Mouse (Mus musculus): ENCODE results near the gene Grhl1. TPM values are rescaled to one million over a fixed set of nuclear protein-coding genes. Genes with fewer than 3 reads are reported as not detected.
"Not testable (repeated sequence)": the region's sequence is repeated elsewhere in the genome, so short reads cannot be mapped to it uniquely, and the experiment has no call there.

Grhl1 gene
- polyA plus RNA-seq, 1 experiment: not detected

GRCm38 (mm10) chr12:24627215-24627614 lies 55.1 kb downstream of the Grhl1 start:
- no peak for TF ChIP-seq POLR2A (IDR thresholded peaks at IDR 0.05; ENCODE audit: insufficient read depth, low read depth, low read length)
- TF ChIP-seq CTCF (IDR thresholded peaks at IDR 0.05; ENCODE audit: insufficient read depth, low read depth, low read length): no peak
- H3K4me1 ChIP-seq (ENCODE audit: control insufficient read depth, insufficient read depth, low read length): no peaks in the 10 kb centered on the region
- no peak overlapping the region for H3K4me3 ChIP-seq (ENCODE audit: insufficient read depth, low read depth, low read length)
- H3K27ac ChIP-seq (ENCODE audit: insufficient read depth, low read depth, low read length): no peak overlapping the region
- 76% methylated on average over 3 of the region's 3 CpGs for WGBS

GRCm38 (mm10) chr12:24630220-24630619 lies 58.1 kb downstream of the Grhl1 start:
- H3K4me3 ChIP-seq (ENCODE audit: insufficient read depth, low read depth, low read length): no peak overlapping the region
- no peak for TF ChIP-seq CTCF (IDR thresholded peaks at IDR 0.05; ENCODE audit: insufficient read depth, low read depth, low read length)
- TF ChIP-seq POLR2A (IDR thresholded peaks at IDR 0.05; ENCODE audit: insufficient read depth, low read depth, low read length): no peak
- 77% methylated on average over 1 of the region's 1 CpGs for WGBS
- no peak overlapping the region for H3K27ac ChIP-seq (ENCODE audit: insufficient read depth, low read depth, low read length)
- H3K4me1 ChIP-seq (ENCODE audit: control insufficient read depth, insufficient read depth, low read length): no peaks in the 10 kb centered on the region

- Histone ChIP-seq H3K4me3 (ENCODE audit: insufficient read depth, low read depth, low read length) (no peak overlapping the region), H3K4me1 (ENCODE audit: control insufficient read depth, insufficient read depth, low read length) (no peaks in the 10 kb centered on the region)
- 71% methylated on average over 4 of the region's 4 CpGs for WGBS
Measured at GRCm38 (mm10) chr12:24632404-24632803, 60.3 kb downstream of the Grhl1 start.

GRCm38 (mm10) chr12:24633753-24634191 lies 61.7 kb downstream of the Grhl1 start:
- WGBS: 67% methylated on average over 1 of the region's 1 CpGs
- Histone ChIP-seq H3K4me3 (ENCODE audit: insufficient read depth, low read depth, low read length) (no peak overlapping the region), H3K4me1 (ENCODE audit: control insufficient read depth, insufficient read depth, low read length) (no peaks in the 10 kb centered on the region), H3K27ac (ENCODE audit: insufficient read depth, low read depth, low read length) (no peak overlapping the region)
- TF ChIP-seq POLR2A (IDR thresholded peaks at IDR 0.05; ENCODE audit: insufficient read depth, low read depth, low read length): no peak
- TF ChIP-seq CTCF (IDR thresholded peaks at IDR 0.05; ENCODE audit: insufficient read depth, low read depth, low read length): no peak

More at GRCm38 (mm10) chr12:24632404-24632803, 60.3 kb downstream of the Grhl1 start:
- no peak overlapping the region for H3K27ac ChIP-seq (ENCODE audit: insufficient read depth, low read depth, low read length)
- TF ChIP-seq POLR2A (IDR thresholded peaks at IDR 0.05; ENCODE audit: insufficient read depth, low read depth, low read length): no peak
- no peak for TF ChIP-seq CTCF (IDR thresholded peaks at IDR 0.05; ENCODE audit: insufficient read depth, low read depth, low read length)

GRCm38 (mm10) chr12:24634212-24634611 lies 62.1 kb downstream of the Grhl1 start:
- H3K4me3 ChIP-seq (ENCODE audit: insufficient read depth, low read depth, low read length): no peak overlapping the region
- no peak overlapping the region for H3K27ac ChIP-seq (ENCODE audit: insufficient read depth, low read depth, low read length)
- WGBS: 78% methylated on average over 4 of the region's 4 CpGs
- no peak for TF ChIP-seq CTCF (IDR thresholded peaks at IDR 0.05; ENCODE audit: insufficient read depth, low read depth, low read length)
- no peak for TF ChIP-seq POLR2A (IDR thresholded peaks at IDR 0.05; ENCODE audit: insufficient read depth, low read depth, low read length)
- H3K4me1 ChIP-seq (ENCODE audit: control insufficient read depth, insufficient read depth, low read length): no peaks in the 10 kb centered on the region

GRCm38 (mm10) chr12:24634648-24635047 lies 62.6 kb downstream of the Grhl1 start:
- no peak overlapping the region for H3K4me3 ChIP-seq (ENCODE audit: insufficient read depth, low read depth, low read length)
- no peak overlapping the region for H3K27ac ChIP-seq (ENCODE audit: insufficient read depth, low read depth, low read length)
- WGBS: 94% methylated on average over 3 of the region's 3 CpGs
- H3K4me1 ChIP-seq (ENCODE audit: control insufficient read depth, insufficient read depth, low read length): no peaks in the 10 kb centered on the region
- TF ChIP-seq CTCF (IDR thresholded peaks at IDR 0.05; ENCODE audit: insufficient read depth, low read depth, low read length) (no peak), POLR2A (IDR thresholded peaks at IDR 0.05; ENCODE audit: insufficient read depth, low read depth, low read length) (no peak)

- not testable (repeated sequence) for H3K4me1 ChIP-seq (ENCODE audit: control insufficient read depth, insufficient read depth, low read length); H3K27ac ChIP-seq (ENCODE audit: insufficient read depth, low read depth, low read length); H3K4me3 ChIP-seq (ENCODE audit: insufficient read depth, low read depth, low read length)
- WGBS: 99% methylated on average over 10 of the region's 10 CpGs
Measured at GRCm38 (mm10) chr12:24638787-24639186, 66.7 kb downstream of the Grhl1 start.

- WGBS: 31% methylated on average over 4 of the region's 4 CpGs
Measured at GRCm38 (mm10) chr12:24642370-24642802, 70.3 kb downstream of the Grhl1 start.

GRCm38 (mm10) chr12:24644125-24644571 lies 72.1 kb downstream of the Grhl1 start:
- H3K4me1 ChIP-seq (ENCODE audit: control insufficient read depth, insufficient read depth, low read length): peaks cover 8% of the 10 kb centered on the region
- H3K27ac ChIP-seq (ENCODE audit: insufficient read depth, low read depth, low read length): no peak overlapping the region
- TF ChIP-seq POLR2A (IDR thresholded peaks at IDR 0.05; ENCODE audit: insufficient read depth, low read depth, low read length) (no peak), CTCF (IDR thresholded peaks at IDR 0.05; ENCODE audit: insufficient read depth, low read depth, low read length) (no peak)
- H3K4me3 ChIP-seq (ENCODE audit: insufficient read depth, low read depth, low read length): no peak overlapping the region
- WGBS: 62% methylated on average over 1 of the region's 1 CpGs

More at GRCm38 (mm10) chr12:24642370-24642802, 70.3 kb downstream of the Grhl1 start:
- no peak overlapping the region for H3K4me3 ChIP-seq (ENCODE audit: insufficient read depth, low read depth, low read length)
- TF ChIP-seq POLR2A (IDR thresholded peaks at IDR 0.05; ENCODE audit: insufficient read depth, low read depth, low read length) (no peak), CTCF (IDR thresholded peaks at IDR 0.05; ENCODE audit: insufficient read depth, low read depth, low read length) (no peak)
- peaks cover 8% of the 10 kb centered on the region for H3K4me1 ChIP-seq (ENCODE audit: control insufficient read depth, insufficient read depth, low read length)
- no peak overlapping the region for H3K27ac ChIP-seq (ENCODE audit: insufficient read depth, low read depth, low read length)

GRCm38 (mm10) chr12:24645901-24646300 lies 73.8 kb downstream of the Grhl1 start:
- Histone ChIP-seq H3K27ac (ENCODE audit: insufficient read depth, low read depth, low read length) (no peak overlapping the region), H3K4me1 (ENCODE audit: control insufficient read depth, insufficient read depth, low read length) (peaks cover 13% of the 10 kb centered on the region), H3K4me3 (ENCODE audit: insufficient read depth, low read depth, low read length) (no peak overlapping the region)
- 95% methylated on average over 6 of the region's 6 CpGs for WGBS
- TF ChIP-seq POLR2A (IDR thresholded peaks at IDR 0.05; ENCODE audit: insufficient read depth, low read depth, low read length): no peak
- TF ChIP-seq CTCF (IDR thresholded peaks at IDR 0.05; ENCODE audit: insufficient read depth, low read depth, low read length): no peak

Measured in olfactory bulb, adult 2 months (tissue).